Mouse (Mus musculus): ENCODE data around the gene Lrp6.

Gene Lrp6

DNA sequence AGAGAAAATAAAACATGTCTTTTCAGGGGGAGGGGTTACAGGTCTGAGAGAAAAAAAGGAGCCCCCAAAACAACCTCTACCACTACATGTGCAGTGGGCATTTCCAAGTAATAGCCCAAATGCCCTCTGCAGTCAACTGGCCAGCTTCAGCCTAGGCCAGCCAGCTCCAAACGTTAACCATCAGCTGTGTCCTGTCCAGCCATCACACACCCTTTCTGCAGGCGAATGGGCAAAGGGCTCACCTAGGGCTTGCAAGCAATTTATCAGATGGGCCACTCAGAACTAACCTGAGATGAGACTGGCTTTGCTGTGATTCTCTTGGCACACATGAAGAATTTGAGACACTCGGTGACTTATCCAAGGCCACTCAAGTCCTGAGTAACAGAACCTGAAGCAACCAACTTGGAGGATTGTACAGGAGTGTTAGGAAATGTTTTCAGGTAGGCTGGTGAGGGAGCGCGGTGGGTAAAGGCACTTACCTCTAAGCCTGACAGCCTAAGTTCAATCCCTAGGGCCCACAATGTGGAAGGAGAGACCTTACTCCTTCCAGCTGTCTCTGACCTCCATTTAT is 1.3 kb upstream of the Lrp6 start:
- peak; percentile 43 for DNase-seq

DNA sequence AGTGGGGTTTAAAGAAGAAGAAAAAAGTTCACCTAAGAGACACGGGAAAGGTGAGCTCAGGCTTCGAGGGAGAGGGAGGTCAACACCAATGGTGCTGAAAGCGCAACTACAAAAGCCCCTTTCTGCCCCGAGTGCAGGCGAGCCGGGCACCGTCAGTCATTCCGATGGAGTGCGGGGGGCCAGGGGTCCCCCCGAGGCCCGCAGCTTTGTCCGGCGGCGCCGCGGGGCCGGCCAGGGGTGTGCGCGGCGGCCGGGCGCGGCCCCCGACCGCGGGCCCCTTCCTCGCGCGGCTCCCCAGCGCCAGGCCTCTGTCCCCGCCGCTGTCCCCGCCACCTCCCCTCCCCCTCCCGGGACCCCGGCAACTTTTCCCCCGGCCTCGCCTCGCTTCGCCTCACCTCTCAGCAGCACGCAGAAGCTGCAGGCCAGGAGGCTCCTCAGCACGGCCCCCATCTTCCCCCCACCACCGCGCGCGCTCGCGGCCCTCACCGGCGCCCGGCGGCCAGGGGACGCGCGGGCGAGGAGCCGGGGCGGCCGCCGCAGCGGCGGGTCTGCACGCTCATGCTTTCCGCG is 432 bp downstream of the Lrp6 start:
- DNase-seq, result no peak

DNA sequence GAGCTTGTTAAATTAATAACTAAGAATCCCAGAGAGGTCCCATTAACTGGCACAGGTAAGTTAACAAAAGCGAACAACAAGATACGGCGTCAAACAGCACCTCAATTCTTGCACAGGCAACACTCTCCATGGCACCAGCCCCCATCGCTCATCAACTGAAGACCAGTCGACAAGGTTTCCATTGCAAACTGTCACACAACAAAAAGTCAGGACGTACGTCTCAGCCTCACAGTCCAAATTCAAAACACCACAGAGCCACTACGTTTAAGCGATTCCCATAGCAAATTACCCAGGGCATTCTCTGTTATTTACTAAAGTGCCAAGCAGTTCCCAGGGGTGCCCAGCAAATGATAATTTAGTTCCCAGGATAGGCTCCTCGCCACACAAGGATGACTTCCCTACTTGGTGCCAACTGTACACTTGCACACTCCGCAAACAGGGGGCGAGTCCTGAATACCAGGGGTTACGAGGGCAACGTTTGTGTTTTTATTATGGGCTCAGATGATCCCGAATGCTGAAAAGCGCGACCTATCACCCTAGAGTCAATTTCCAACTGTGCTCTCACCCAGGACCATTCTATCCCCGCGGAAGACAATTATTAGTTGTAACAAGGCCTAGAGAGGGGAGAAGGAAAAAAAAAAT is 1.0 kb downstream of the Lrp6 start:
- peak; percentile 64 for DNase-seq

DNA sequence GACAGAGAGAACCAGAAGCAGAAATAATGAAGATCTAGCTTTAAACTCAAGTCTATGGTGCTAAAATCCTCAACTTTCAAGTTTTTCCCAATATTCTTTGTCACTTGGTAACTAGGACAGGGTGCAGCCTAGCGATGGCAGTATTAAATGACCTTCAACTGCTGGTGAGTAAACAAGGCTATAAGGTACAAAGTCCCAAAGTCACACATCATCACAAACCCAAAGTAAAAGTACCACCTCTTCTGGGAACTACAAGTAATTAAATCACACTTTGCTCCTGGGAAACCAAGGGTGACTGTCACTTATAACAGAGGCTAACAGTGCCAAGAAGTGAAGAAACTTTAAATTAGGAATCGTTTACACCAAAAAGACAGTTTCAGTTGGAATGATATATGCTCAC is 2.2 kb downstream of the Lrp6 start:
- peak; percentile 82 for DNase-seq

DNA sequence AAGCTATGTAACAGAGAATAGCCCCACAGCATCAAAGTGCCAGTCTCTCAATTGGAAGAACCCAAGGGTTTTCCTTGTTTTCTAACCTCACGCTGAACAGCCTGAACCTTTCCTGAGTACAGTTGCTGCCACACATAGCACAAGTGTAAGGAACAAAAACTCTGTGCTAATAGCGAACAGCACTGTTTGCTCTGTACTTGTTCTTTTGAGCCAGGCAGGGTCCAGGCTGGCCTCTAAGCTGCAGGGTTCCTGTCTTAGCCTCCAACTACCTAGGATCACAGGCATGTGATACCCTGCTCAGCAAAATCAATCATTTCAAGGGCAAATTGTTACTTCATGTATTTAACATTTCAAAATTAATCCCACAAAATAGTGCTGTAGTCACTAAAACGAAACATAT is 7.1 kb downstream of the Lrp6 start:
- no peak for DNase-seq

DNA sequence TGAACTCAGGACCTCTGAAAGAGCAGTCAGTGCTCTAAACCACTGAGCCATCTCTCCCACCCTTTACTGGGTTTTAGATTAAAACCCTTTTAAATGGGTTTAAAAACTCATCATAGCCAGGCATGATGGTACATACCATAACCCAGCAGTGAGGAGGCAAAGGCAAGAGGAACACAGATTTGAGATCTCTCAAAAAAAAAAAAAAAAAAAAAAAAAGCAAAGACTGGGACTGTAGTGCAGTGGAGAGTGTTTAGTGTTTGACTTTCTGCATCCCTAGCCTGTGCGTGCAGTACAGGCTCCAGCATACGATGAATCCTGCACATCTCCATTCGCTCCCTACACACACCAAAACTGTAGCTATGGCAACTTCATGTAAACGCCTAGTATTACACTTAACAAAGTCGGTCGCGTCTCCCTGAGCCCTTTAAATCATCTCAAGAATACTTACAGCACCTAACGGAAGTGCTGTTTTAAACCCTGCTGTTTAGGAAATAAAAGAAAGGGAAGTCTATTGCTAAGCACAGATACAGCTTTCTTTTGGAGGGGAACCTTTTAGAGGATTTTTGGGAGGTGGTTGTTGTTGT is 8.1 kb downstream of the Lrp6 start:
- DNase-seq, result no peak

DNA sequence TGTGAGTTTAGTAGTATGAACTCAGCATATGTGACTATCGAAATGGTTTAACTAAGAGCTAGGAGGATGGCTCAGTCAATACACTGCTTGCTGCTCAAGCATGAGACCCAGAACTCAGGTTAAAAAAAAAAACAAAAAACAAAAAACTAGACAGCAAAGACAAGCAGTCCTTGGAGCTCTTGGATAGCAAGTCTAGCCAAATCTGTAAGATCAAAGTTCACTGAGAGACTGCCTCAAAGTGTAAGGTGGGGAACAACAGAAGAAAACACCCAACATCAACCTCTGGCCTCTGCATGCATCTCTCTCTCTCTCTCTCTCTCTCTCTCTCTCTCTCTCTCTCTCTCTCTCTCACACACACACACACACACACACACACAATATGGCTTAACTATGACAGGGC is 9.7 kb downstream of the Lrp6 start:
- peak; percentile 75 for DNase-seq

DNA sequence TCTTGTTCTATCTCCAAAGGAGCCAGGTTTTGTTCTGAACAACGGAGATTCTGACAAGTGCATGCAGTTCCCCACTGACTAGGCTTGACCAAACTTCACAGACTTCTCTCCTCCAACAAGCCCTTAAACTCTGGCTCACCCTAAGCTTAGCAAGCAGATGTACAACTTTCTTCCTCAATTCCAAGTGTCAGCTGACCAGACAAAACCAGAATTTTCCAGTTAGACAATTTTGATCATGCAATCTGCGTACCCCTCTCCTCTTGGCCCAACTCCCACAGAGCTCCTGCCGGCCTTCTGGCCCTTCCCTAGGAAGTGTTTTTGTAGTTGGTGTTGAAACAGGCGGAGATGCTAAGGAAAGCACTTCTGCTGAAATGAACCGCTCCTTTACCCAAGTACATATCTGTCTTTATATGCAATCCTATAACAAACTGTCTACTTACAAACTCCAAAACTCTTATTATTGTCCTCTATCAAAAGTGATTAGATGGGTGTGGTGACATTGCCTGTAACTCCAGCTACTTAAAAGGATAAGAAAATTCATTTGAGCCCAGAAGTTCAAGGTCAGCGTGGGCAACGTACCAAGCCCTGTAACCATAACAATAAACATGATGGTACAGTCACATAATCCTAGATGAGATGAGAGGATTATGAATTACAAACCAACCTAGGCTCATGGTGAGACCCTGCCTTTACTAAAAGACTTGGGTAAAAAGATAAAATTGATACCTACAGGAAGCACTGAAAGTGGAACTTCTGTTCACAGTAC is 10.4 kb downstream of the Lrp6 start:
- DNase-seq, result no peak

DNA sequence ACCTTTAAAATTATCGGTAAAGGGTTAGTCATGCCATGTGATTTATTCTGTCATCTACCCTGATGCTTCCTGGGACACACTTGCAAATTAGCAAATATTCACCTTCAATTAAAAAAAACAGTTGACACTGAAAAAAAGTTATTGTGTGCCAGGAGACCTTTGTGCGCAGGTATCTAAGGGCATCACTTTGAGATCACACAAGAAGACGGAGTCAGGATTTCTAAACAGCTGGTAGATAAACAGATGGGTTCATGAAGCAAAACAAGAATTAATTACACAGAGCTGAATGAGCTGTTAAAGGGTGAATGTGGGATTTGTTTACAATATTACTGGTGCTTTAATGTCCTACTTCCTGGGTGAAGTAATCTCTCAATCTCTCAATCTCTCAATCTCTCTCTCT is 11.6 kb downstream of the Lrp6 start:
- DNase-seq, result peak; percentile 55

DNA sequence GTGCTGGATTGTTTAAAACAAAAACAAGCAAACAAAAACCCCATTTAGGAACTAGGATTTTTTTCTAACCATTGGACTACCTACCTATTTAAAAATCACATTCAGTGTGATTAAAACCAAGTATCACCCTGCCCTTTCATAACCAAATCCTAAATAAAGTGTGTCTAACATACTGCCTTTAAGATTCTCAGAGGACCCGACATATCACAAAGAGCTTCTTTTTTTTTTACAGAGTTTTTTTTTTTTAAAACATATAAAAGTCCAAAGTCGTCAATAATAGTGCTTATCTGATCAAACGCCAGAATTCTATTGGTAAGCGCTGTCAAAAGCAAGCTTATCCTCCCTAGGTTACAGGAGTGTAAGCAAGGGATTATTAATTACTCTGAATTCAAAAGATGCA is 12.5 kb downstream of the Lrp6 start:
- DNase-seq, result no peak

DNA sequence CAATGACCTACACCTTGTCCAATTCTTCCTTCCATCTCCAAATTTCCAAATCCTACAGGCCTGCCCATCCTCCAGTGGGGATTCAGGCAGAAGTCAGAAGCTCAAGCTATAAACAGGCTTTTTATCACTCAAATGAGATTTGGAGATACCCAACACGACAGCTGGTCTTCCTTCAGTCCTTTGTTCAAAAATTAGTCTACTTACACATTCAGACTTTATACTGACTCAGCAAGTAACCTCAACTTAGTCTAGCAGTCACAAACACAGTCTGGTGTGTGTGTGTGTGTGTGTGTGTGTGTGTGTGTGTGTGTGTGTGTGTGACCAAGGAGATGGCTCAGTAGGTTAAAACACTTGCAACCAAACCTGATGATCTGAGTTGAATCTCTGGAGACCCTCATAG is 15.8 kb downstream of the Lrp6 start:
- no peak for DNase-seq

DNA sequence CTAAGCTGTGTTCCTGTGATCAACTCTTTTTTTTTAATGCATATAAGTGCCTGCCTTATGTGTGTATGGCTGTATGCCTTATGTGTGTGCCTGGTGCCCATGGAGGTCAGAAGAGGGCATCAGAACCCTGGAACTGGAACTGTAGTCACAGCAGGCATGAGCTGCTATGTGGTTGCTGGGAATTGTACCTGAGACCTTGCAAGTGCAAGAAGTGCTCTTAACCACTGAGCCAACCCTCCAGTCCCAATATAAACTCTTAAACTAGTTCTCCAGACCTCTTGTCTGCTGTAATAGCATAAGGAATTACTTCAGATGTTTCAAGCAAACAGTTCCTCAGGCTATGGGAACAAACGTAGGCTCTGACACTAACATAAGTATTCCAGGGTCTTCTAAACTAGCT is 16.4 kb downstream of the Lrp6 start:
- no peak for DNase-seq

DNA sequence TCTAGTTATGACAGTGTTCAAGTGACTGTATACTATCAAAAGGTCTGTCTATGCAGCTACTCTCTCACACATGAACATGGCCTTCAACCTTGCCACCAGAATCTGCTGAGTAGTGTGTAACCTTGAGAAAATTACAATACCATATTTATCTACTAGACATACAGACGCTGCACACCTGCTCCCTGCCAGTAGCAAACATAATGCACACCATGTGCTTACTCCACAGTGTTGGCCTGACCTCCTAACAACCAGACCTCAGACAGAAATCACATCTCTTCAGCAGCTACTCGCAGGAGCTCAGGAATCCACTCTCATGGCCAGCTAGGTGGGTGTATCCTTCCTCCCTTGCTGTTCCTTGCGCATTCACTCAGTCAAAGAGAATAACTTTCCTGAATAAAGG is 21.9 kb downstream of the Lrp6 start:
- DNase-seq, result no peak

DNA sequence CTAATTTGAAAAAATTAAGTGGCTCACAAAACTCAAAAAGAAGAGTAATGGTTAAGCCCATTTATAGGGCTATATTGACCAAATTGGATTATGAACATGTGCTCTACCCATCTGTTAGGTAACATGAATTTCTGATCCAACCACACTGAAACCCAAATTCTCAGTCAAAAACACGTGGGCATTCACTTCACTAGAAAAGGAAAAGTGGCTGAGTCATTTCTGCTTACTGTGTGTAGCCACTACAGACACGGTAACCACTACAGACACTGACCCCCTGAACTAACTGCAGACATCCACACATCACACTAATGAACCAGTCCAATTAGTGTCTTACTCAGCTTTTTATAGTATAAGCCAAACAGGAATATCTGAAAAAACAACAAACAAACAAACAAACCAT is 22.7 kb downstream of the Lrp6 start:
- no peak for DNase-seq

DNA sequence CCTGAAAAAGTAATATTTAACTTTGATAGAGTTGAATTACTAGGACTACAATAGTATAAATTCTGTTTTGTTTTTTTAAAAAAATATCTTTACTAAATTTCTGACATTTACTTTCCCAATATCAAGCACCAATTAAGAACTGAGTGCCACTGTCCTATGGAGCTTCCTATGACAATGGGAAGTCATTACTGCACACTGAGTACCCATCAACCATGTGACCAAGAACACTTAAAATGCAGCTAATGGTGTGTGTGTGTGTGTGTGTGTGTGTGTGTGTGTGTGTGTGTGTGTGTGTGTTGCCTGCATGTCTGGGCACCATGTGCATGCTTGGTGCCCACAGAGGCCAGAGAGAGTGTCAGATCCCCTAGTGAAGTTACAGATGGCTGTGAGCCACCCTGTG is 23.2 kb downstream of the Lrp6 start:
- DNase-seq, result no peak

DNA sequence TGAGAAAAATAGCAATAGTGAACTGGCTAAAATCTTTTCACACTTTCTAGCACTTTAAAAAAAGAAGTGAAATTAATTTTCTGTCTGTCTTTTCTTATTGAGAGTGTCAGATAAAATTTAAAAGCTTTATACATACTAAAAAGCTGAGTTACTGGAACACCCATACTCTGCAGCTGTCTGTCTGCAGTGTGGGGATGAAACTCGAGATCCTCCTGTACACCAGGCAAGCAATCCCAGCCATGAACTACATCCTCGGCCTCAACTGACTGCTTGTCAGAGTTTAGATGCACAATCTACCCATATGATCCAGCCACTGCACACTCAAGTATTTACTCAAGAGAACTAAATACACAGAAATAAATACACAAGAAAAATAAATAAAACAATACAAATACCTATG is 24.4 kb downstream of the Lrp6 start:
- DNase-seq, result no peak

DNA sequence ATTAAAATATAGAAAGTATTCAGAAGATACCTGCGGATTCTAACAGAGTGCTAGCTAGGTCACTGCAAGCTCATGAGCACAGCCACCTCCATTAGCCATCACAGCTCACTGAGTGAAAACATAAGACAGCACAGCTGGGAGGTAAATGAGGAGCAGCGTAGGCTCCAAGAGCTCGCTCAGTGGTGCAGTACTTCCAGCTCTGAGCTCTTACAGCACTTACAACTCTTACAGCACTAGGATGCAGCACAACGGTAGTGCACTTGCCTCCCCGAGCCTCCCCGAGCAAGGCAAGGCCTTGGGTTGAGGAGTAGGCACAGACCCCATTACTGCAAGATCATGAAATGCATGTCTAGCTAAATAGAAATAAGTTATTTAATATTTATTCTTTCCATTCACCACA is 26.6 kb downstream of the Lrp6 start:
- DNase-seq, result no peak

DNA sequence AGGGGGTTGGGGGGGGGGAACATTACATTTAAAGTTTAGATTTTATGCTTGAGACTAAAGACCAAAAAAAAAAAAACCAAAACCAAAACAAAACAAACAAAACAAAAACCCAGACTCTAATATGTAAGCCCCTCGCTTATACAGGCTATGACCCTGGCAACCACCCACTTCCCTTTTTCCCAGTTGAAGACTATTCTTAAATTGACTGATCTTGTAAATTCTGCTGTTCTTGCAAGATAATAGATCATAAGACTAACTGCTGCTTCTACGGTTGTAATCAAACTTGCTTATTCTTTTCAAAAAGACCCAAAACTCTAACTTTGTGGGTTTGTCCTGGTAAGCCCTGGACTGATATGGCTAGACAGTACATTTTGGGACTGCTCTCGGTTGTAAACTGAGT is 27.3 kb downstream of the Lrp6 start:
- DNase-seq, result no peak

DNA sequence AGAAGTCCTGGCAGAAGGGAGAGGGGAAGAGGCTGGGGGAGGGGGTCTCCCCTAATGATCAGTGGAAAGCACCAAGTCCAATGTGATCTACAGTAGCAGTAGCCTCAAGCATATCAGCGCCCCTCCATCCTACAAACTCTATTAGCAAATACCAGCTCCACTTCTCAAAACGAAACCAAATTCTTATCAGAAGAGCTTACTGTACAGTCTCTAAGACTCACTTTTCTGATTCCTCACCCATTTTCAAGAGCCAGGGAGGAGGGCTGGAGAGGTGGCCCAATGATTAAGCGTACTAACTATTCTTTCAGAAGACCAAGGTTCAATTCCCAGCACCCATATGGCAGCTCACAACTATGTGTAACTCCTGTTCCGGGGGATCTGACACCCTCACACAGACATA is 28.0 kb downstream of the Lrp6 start:
- DNase-seq, result no peak

DNA sequence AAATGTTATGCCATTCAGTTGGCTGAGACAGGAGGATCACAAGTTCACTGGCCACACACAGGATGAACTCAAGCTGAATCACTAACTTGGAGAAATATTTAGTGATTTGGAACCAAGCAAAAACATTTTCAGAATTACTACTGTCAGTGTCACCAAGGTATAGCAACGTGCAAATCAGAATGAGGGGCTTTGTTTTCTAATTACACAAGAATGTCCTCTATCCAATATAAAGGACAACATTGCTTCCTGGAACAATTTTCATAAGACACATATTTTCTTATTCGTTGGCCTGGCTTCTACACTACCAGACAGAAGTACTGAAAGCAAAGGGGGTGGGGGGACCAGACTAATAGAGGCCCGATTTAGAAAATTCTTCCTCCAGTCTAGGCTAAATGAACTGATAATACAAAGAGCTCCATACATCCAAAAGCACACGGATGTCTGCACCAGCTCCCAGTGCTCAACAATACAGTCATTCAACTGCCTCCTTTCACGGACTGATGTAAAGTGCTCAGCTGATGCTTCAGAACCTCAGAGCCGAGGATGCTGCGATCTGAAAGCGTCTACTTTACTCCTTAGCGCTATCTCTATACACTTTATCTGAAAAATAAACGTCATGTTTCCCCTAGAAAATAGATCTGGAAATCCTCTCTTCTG is 29.2 kb downstream of the Lrp6 start:
- DNase-seq, result no peak

DNA sequence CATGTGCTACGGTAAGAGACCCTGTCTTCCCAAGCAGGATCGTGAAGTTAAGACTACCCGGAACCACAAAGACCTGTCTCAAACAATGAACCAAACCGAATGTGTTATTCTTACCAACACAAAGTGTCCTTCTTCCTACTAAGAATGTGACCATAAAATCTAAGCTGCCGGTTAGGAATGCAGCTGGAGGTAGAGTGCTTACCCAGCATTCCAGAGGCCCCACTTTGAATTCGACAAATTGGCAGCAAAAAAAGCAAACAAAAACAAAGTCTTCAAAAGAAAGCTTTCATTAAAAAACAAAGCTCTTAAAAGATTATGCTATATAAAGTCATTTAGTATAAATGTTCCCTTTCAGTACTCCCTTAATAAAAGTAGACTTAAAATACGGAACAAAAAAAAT is 31.6 kb downstream of the Lrp6 start:
- DNase-seq, result no peak

DNA sequence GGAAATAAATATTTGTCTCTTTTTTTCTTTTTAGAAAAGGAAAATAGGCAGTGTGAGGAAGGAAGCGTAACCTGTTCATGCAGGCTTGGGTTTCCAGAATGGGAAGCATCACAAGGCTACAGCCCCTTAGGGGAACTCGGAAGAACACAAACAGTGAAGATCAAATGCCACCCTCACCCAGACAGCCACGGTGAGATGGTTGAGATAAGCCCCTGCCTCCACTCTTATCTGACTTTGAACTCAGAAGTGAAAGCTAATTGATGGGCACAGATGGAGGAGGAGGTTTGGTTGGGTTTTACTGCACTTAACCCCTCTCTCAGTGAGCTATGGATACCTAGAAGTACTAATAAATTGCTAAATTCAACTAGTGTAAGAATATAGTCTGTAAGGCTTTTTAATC is 33.7 kb downstream of the Lrp6 start:
- DNase-seq, result no peak

DNA sequence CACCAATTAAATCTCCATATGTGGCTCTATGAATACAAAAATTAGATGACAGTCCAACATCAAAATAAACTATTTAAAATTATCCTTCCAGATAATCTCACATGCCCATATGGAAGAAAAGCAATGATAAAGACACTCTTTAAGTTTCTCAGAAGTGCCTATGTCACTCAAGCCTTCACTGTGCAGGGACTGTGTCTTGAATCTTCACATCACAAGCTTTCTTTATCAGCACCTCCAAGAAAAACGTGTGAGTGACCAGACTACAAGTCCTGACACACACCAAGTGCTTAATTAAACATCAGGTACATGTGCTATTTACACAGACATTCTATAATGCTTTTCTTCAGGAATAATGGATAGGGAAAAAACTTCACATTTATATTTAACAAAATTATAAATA is 34.8 kb downstream of the Lrp6 start:
- DNase-seq, result no peak
